Mouse (Mus musculus): ENCODE data around the gene Gm10840. TPM values are rescaled to one million over a fixed set of nuclear protein-coding genes. Genes with fewer than 3 reads are reported as not detected.
A peak's percentile ranks its signal among the peaks of the same experiment; 100 is the strongest.
"Not testable (repeated sequence)": the region's sequence is repeated elsewhere in the genome, so short reads cannot be mapped to it uniquely, and the experiment has no call there.

Gm10840 gene
- polyA plus RNA-seq, 1 experiment from 2014 or later = 0.67 TPM

DNA sequence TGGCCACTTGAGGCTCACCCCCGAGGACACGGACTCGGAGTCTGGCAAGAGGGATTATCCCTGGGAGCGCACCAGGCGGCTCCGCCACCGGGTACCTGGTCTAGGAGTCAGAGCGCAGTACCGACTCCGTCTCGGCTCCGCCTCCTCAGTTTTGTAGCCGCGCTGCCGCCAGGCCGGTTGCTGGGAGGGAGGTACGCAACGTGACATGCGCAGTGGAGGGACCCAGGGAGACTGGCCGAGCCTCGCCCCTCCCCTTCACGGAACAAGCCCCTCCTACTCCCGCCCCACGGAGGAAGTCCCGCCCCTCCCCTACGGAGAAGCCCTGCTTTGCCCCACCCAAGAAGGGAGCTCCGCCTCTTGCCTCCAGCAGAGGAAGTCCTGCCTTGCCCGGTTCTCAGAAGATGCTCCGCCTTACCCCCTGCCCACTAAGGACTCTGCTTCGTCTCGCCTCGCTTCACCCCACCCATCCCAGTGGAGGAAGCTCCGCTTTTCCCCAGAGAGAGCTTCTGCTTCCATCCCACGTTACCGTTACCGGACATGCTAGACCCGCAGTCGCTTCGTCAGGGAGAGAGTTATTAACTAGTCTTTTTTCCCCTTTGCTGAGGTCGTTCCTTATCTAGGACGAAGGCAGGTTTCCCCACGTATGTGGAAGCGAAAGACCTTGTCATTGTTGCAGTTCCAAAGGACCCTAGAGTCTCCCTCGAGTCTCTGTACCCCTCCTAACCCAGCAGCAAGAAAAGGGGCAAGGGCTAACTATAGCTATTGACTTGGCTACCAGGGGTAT, 32.9 kb downstream of the Gm10840 start:
- peak; percentile 99 for DNase-seq (ENCODE audit: low spot score)
- under 1% methylated on average over 44 of the region's 44 CpGs for WGBS
- H3K36me3 ChIP-seq = peaks cover 23% of the 10 kb centered on the region
- peak overlapping the region; percentile 81 for H3K4me3 ChIP-seq
- peaks cover 13% of the 10 kb centered on the region for H3K4me1 ChIP-seq (replicated peaks)
- H3K27ac ChIP-seq = peak overlapping the region; percentile 93
- H3K27me3 ChIP-seq (ENCODE audit: insufficient read depth, poor library complexity, severe bottlenecking) = no peaks in the 10 kb centered on the region
- H3K9me3 ChIP-seq = no peaks in the 10 kb centered on the region

DNA sequence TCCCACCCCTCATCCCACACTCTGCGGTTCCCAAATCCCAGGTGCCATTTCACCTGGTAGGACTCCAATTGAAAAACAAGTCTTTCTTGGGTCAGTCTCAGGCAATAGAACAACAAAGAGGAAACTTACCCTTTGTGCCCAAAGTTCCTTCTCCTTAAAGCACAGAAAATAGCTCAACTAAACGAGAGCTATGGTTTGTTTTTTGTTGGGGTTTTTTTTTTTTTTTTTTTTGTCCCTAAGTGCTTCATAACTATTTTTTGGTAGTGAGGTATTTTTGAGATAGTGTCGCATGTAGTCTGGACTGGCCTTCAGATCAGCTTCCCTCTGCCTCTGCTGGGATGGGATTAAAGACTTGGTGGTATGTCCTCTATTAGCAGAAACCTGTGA, 33.5 kb downstream of the Gm10840 start:
- Histone ChIP-seq H3K27ac (peak overlapping the region; percentile 93), H3K9me3 (no peaks in the 10 kb centered on the region), H3K4me1 (replicated peaks) (peaks cover 13% of the 10 kb centered on the region), H3K36me3 (peaks cover 29% of the 10 kb centered on the region), H3K4me3 (peak overlapping the region; percentile 81), H3K27me3 (ENCODE audit: insufficient read depth, poor library complexity, severe bottlenecking) (no peaks in the 10 kb centered on the region)
- 42% methylated on average over 3 of the region's 3 CpGs for WGBS
- no peak for DNase-seq (ENCODE audit: low spot score)

DNA sequence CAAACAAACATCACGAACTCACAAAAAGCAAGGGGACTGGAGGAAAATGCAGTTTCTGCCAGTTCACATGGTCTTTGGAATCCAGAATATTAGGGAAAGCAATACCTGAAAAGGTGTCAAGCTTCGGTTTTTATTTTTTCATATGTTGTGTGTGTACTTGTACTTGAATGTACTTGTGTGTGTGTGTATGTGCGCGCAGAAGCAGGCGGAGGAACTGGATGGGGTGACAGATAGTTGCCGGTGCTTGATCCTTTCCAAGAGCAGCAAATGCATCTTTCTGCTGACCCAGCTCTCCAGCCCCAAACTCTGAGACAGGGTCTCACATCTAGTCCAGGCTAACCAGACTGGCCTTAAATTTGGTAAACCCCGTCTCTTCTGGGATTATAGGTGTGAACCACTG, 34.2 kb downstream of the Gm10840 start:
- no peak overlapping the region; the same call in 1 of the 2 replicates for H3K4me3 ChIP-seq
- peaks cover 34% of the 10 kb centered on the region for H3K36me3 ChIP-seq
- H3K9me3 ChIP-seq = no peaks in the 10 kb centered on the region
- DNase-seq (ENCODE audit: low spot score) = no peak
- no peaks in the 10 kb centered on the region for H3K27me3 ChIP-seq (ENCODE audit: insufficient read depth, poor library complexity, severe bottlenecking)
- no peak overlapping the region for H3K27ac ChIP-seq
- H3K4me1 ChIP-seq (replicated peaks) = peaks cover 13% of the 10 kb centered on the region
- 91% methylated on average over 7 of the region's 7 CpGs for WGBS

DNA sequence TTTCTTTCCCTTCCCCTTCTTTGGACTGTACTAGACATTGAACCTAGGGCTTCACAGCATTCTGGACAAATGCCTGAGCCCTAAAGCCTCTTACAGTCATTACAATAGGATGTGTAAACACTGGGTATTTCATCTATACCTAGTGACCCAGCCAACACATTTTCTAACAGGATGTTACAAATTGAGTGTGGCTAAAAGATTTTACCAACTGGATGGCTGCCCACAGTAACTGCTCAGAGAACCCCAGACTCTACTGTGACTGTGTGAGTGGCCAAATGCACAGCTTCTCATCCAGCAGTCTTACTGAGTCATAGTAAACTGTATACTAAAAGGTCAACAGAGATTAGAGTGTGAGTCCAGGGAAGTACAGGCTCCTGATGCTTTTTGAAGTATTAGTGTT, 34.7 kb downstream of the Gm10840 start:
- H3K9me3 ChIP-seq = no peaks in the 10 kb centered on the region
- H3K4me3 ChIP-seq = no peak overlapping the region; the same call in 1 of the 2 replicates
- DNase-seq (ENCODE audit: low spot score) = no peak
- H3K36me3 ChIP-seq = peaks cover 38% of the 10 kb centered on the region
- H3K27me3 ChIP-seq (ENCODE audit: insufficient read depth, poor library complexity, severe bottlenecking) = no peaks in the 10 kb centered on the region
- peaks cover 13% of the 10 kb centered on the region for H3K4me1 ChIP-seq (replicated peaks)
- H3K27ac ChIP-seq = no peak overlapping the region

DNA sequence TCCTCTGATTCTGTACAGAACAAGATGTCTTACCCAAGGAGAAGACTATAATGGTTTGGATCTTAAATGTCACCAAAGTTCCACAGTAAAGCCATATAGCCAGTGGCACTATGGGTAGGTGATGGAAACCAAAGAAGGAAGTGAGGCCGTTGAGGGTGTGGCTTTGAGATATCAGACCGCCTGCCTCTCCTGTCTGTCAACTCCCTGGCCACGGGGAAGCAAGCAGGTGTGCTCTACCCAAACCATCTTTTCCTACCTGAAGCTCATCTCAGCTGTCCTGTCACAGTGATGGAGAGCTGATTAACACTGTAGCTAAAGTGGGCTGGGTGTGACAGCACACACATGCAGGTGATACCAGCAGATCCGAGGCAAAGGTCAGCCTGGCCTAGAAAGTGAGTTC, 37.6 kb downstream of the Gm10840 start:
- Histone ChIP-seq H3K36me3 (peaks cover 68% of the 10 kb centered on the region), H3K27ac (no peak overlapping the region), H3K4me3 (no peak overlapping the region), H3K27me3 (ENCODE audit: insufficient read depth, poor library complexity, severe bottlenecking) (no peaks in the 10 kb centered on the region), H3K4me1 (replicated peaks) (peaks cover 4% of the 10 kb centered on the region; the same call in 1 of the 2 replicates), H3K9me3 (no peaks in the 10 kb centered on the region)
- 92% methylated on average over 4 of the region's 4 CpGs for WGBS
- no peak for DNase-seq (ENCODE audit: low spot score)

DNA sequence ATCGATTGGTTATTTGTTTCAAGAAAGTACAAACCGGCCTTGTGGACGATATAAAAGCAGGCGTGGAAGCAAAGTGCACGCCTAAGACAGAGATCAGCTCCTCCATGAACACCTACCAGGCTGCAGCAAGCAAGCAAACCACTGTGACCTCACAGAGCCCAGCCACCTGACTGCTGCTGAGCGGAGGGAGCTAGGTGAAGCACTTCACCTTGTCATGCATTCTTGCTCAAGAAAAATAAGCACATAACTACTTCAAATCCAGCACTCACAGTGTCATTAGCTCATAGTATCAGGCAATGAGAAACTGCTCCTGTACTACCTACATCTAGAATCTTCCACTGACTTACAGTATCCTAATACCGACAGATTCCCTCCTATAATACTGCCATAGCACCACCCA, 39.3 kb downstream of the Gm10840 start:
- H3K36me3 ChIP-seq = peaks cover 85% of the 10 kb centered on the region
- not testable (repeated sequence) for H3K4me3 ChIP-seq; H3K27ac ChIP-seq; H3K27me3 ChIP-seq (ENCODE audit: insufficient read depth, poor library complexity, severe bottlenecking); H3K9me3 ChIP-seq; H3K4me1 ChIP-seq (replicated peaks); DNase-seq (ENCODE audit: low spot score)
- 93% methylated on average over 7 of the region's 7 CpGs for WGBS

DNA sequence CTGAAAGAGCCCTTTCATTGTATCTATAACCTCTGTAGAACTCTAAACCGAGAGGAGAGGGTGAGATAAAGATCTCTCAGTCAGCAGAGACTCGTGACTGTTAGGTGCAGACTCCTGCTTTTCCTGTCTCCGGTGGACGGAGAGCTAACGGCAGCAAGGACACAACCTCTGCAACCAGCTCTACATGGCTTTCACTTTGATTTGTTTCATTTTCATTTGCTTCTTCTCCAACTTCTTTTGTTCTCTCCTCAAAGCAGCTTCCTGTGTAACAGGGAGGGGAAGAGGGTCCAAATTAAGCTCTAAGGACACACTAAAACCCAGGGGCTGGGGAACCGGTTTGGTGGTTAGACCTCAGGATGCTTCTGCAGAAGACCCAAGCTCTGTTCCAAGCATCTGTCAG, 40.1 kb downstream of the Gm10840 start:
- DNase-seq (ENCODE audit: low spot score) = no peak
- H3K36me3 ChIP-seq = peaks cover 93% of the 10 kb centered on the region
- no peaks in the 10 kb centered on the region for H3K4me1 ChIP-seq (replicated peaks)
- no peaks in the 10 kb centered on the region for H3K9me3 ChIP-seq
- WGBS = 89% methylated on average over 6 of the region's 6 CpGs
- no peak overlapping the region for H3K27ac ChIP-seq
- no peak overlapping the region for H3K4me3 ChIP-seq
- no peaks in the 10 kb centered on the region for H3K27me3 ChIP-seq (ENCODE audit: insufficient read depth, poor library complexity, severe bottlenecking)

DNA sequence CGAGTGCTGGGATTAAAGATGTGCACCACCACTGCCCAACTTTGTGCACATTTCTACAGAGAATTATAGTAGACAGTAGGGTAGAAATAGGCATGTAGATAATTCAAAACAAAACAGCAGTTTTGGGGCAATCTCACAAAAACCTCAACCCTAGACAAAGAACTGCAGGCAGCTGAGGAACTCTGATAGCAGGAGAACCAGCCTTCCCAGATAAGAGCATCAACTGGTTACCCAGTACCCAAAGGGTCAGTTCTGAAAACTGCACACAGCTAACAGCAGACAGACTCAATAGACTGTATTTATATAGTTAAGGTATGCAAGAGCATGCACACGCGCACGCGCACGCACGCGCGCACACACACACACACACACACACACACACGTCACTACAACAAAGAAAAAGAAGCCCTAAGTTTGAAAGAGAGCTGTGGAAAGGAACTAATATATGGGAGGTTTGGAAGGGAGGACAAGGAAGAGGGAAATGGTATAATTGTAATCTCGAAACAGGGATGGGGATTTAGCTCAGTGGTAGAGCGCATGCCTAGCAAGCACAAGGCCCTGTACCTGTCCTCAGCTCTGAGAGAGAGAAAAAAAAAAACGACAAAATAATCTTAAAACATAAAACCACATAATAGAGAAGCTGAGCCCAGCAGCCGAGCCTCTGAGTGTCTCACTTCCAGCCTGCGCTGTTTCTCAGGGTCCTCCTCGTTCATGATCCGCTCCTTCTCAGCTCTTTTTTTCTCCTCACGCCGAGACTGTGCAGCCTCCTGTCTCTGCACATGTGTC, 40.9 kb downstream of the Gm10840 start:
- Histone ChIP-seq H3K36me3 (peaks cover 97% of the 10 kb centered on the region), H3K4me3 (no peak overlapping the region), H3K4me1 (replicated peaks) (no peaks in the 10 kb centered on the region), H3K9me3 (no peaks in the 10 kb centered on the region), H3K27ac (no peak overlapping the region), H3K27me3 (ENCODE audit: insufficient read depth, poor library complexity, severe bottlenecking) (no peaks in the 10 kb centered on the region)
- DNase-seq (ENCODE audit: low spot score) = no peak
- 94% methylated on average over 19 of the region's 19 CpGs for WGBS

DNA sequence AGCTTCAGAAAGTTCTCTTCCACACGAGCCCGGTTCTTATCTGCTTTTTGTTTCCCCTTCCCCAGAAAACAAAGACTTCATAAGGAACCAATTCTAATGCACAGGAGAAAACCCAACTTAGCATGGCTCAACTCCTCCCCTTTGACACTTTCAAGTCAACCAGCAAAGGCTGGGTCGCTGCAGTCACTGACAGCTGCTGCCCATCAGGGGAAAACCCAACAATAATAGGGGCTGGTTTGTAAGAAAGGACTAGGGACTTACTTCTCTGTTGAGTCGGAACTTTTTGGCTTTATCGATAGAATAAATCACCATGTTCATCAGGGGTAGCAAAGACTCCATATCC, 41.4 kb downstream of the Gm10840 start, which contains the start of gene Strada:
Gene Strada, minus strand, starts transcription at position 46 of the 343 bp plus-strand sequence.
- no peaks in the 10 kb centered on the region for H3K4me1 ChIP-seq (replicated peaks)
- H3K4me3 ChIP-seq = no peak within 1 kb of the TSS
- WGBS = 82% methylated on average over 5 of the region's 5 CpGs
- no peak for DNase-seq (ENCODE audit: low spot score)
- peaks cover 97% of the 10 kb centered on the region for H3K36me3 ChIP-seq
- H3K27ac ChIP-seq = no peak within 1 kb of the TSS
- H3K27me3 ChIP-seq (ENCODE audit: insufficient read depth, poor library complexity, severe bottlenecking) = no peaks in the 10 kb centered on the region
- H3K9me3 ChIP-seq = no peaks in the 10 kb centered on the region

Other genes with a start within 250 kb of the Gm10840 start
- 20.0 and 23.6 TPM in 2 replicates for gene Cyb561, start 207.5 kb upstream of the Gm10840 start, polyA plus RNA-seq (2016; fragmentation: Nextera tagmentation; extraction: Ambion mirVana)
- gene Ace, start 192.9 kb upstream of the Gm10840 start, polyA plus RNA-seq (2016; fragmentation: Nextera tagmentation; extraction: Ambion mirVana) = 1.3 TPM in 2 replicates
- gene Ace3, start 166.2 kb upstream of the Gm10840 start, polyA plus RNA-seq (2016; fragmentation: Nextera tagmentation; extraction: Ambion mirVana) = not detected in 2 replicates
- 0.52 and 0.61 TPM in 2 replicates for gene Kcnh6, start 152.7 kb upstream of the Gm10840 start, polyA plus RNA-seq (2016; fragmentation: Nextera tagmentation; extraction: Ambion mirVana)
- 86.5 and 94.7 TPM in 2 replicates for gene Dcaf7, start 124.0 kb upstream of the Gm10840 start, polyA plus RNA-seq (2016; fragmentation: Nextera tagmentation; extraction: Ambion mirVana)
- 10.4 and 14.0 TPM in 2 replicates for gene Taco1, start 94.8 kb upstream of the Gm10840 start, polyA plus RNA-seq (2016; fragmentation: Nextera tagmentation; extraction: Ambion mirVana)
- gene Map3k3, start 76.2 kb upstream of the Gm10840 start, polyA plus RNA-seq (2016; fragmentation: Nextera tagmentation; extraction: Ambion mirVana) = 21.7 and 23.5 TPM in 2 replicates
- gene Limd2, start within 50 bp of the Gm10840 start, polyA plus RNA-seq (2016; fragmentation: Nextera tagmentation; extraction: Ambion mirVana) = 366 and 418 TPM in 2 replicates
- gene Strada, start 41.3 kb downstream of the Gm10840 start, polyA plus RNA-seq (2016; fragmentation: Nextera tagmentation; extraction: Ambion mirVana) = 37.8 and 46.0 TPM in 2 replicates
- 57.7 and 69.0 TPM in 2 replicates for gene Ccdc47, start 55.5 kb downstream of the Gm10840 start, polyA plus RNA-seq (2016; fragmentation: Nextera tagmentation; extraction: Ambion mirVana)
- gene Ddx42, start 56.1 kb downstream of the Gm10840 start, polyA plus RNA-seq (2016; fragmentation: Nextera tagmentation; extraction: Ambion mirVana) = 85.6 and 98.1 TPM in 2 replicates
- gene Ftsj3, start 95.2 kb downstream of the Gm10840 start, polyA plus RNA-seq (2016; fragmentation: Nextera tagmentation; extraction: Ambion mirVana) = 52.6 and 78.7 TPM in 2 replicates
- 371 and 420 TPM in 2 replicates for gene Psmc5, start 95.3 kb downstream of the Gm10840 start, polyA plus RNA-seq (2016; fragmentation: Nextera tagmentation; extraction: Ambion mirVana)
- gene Smarcd2, start 112.1 kb downstream of the Gm10840 start, polyA plus RNA-seq (2016; fragmentation: Nextera tagmentation; extraction: Ambion mirVana) = 24.9 and 27.3 TPM in 2 replicates
- 0.12 and 0.25 TPM in 2 replicates for gene Tcam1, start 115.8 kb downstream of the Gm10840 start, polyA plus RNA-seq (2016; fragmentation: Nextera tagmentation; extraction: Ambion mirVana)
- not detected in 2 replicates for gene Gh, start 141.0 kb downstream of the Gm10840 start, polyA plus RNA-seq (2016; fragmentation: Nextera tagmentation; extraction: Ambion mirVana)
- 0.90 and 2.0 TPM in 2 replicates for gene Cd79b, start 153.9 kb downstream of the Gm10840 start, polyA plus RNA-seq (2016; fragmentation: Nextera tagmentation; extraction: Ambion mirVana)
- gene Scn4a, start 192.4 kb downstream of the Gm10840 start, polyA plus RNA-seq (2016; fragmentation: Nextera tagmentation; extraction: Ambion mirVana) = 0.05 TPM in 2 replicates
- gene Prr29, start 204.6 kb downstream of the Gm10840 start, polyA plus RNA-seq (2016; fragmentation: Nextera tagmentation; extraction: Ambion mirVana) = not detected in 2 replicates
- 16.9 and 17.2 TPM in 2 replicates for gene Icam2, start 227.2 kb downstream of the Gm10840 start, polyA plus RNA-seq (2016; fragmentation: Nextera tagmentation; extraction: Ambion mirVana)

Data from hindbrain, embryonic 10.5 days (tissue).